Mouse (Mus musculus): ENCODE measurements around the gene Mtmr11. TPM values are rescaled to one million over a fixed set of nuclear protein-coding genes. Genes with fewer than 3 reads are reported as not detected.
"Not testable (repeated sequence)": the region's sequence is repeated elsewhere in the genome, so short reads cannot be mapped to it uniquely, and the experiment has no call there.

The Mtmr11 gene
- polyA plus RNA-seq, 1 experiment from 2014 or later = 2.7 TPM

DNA sequence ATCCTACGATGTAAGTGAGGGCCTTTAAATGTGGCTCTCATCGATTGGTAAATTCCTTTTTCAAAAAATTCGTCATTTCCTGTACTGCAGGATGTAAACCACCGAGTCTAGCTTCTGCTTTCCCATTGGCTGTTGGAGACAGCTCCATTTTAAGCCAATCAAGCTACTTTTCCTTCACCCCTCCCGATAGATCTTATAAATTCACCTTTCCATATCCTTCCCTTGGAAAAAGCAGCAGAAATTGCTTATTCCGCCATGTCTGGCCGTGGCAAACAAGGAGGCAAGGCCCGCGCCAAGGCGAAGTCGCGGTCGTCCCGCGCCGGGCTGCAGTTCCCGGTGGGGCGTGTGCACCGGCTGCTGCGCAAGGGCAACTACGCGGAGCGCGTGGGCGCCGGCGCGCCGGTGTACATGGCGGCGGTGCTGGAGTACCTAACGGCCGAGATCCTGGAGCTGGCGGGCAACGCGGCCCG is 57.9 kb downstream of the Mtmr11 start, which contains the start of the genes Bola1 and Hist2h2ab:
Gene Bola1 (minus strand): TSS at position 49 of the 470 bp plus-strand sequence.
Gene Hist2h2ab (plus strand): TSS at position 205 of the 470 bp plus-strand sequence.
- H3K4me2 ChIP-seq (ENCODE audit: low read depth, low read length) = peak within 1 kb of the TSS; percentile 70
- TF ChIP-seq CTCF (IDR thresholded peaks at IDR 0.05; ENCODE audit: low read depth) (no peak), EP300 (IDR thresholded peaks at IDR 0.05; ENCODE audit: low read depth) (peak; percentile 45; the same call in 1 of the 2 replicates)

DNA sequence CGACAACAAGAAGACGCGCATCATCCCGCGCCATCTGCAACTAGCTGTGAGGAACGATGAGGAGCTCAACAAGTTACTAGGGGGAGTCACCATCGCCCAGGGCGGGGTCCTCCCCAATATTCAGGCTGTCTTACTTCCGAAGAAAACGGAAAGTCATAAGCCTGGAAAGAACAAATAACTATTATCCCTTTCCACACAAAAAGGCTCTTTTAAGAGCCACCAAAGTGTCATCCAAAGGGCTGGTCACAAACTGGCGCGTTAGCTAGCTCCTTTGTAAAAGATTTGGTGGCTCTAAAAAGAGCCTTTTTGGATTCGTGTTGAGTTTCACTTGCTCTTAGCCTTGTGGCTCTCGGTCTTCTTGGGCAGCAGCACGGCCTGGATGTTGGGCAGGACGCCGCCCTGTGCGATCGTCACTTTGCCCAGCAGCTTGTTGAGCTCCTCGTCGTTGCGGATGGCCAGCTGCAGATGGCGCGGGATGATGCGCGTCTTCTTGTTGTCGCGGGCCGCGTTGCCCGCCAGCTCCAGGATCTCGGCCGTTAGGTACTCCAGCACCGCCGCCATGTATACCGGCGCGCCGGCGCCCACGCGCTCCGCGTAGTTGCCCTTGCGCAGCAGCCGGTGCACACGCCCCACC is 58.4 kb downstream of the Mtmr11 start:
- not testable (repeated sequence) for H3K36me3 ChIP-seq (replicated peaks; ENCODE audit: insufficient read depth, low read length); ATAC-seq; H3K9me3 ChIP-seq (ENCODE audit: low read length); H3K27me3 ChIP-seq (ENCODE audit: insufficient read depth, low read length)
- peak overlapping the region; percentile 99 for H3K27ac ChIP-seq (ENCODE audit: low read depth)
- DNase-seq = peak; percentile 62
- WGBS (ENCODE audit: insufficient replicate concordance) = 0% methylated on average over 23 of the region's 47 CpGs
- H3K4me3 ChIP-seq (ENCODE audit: low read depth, low read length) = peak overlapping the region; percentile 67
- peak overlapping the region; percentile 70 for H3K4me2 ChIP-seq (ENCODE audit: low read depth, low read length)
- H3K4me1 ChIP-seq (ENCODE audit: insufficient read depth) = peaks cover 45% of the 10 kb centered on the region
- H3K9ac ChIP-seq (replicated peaks) = peak overlapping the region; percentile 93

More for the DNA sequence above, 57.9 kb downstream of the Mtmr11 start, which contains the start of the genes Bola1 and Hist2h2ab:
- H3K27ac ChIP-seq (ENCODE audit: low read depth) = peak within 1 kb of the TSS; percentile 99
- no peaks in the 10 kb centered on the region for H3K27me3 ChIP-seq (ENCODE audit: insufficient read depth, low read length)
- peak; percentile 79 for DNase-seq
- no peaks in the 10 kb centered on the region for H3K36me3 ChIP-seq (replicated peaks; ENCODE audit: insufficient read depth, low read length)
- no peaks in the 10 kb centered on the region for H3K9me3 ChIP-seq (ENCODE audit: low read length)
- ATAC-seq = peak; percentile 62
- peak within 1 kb of the TSS; percentile 93 for H3K9ac ChIP-seq (replicated peaks)
- under 1% methylated on average over 37 of the region's 37 CpGs for WGBS (ENCODE audit: insufficient replicate concordance)
- peak within 1 kb of the TSS; percentile 67 for H3K4me3 ChIP-seq (ENCODE audit: low read depth, low read length)
- peaks cover 40% of the 10 kb centered on the region for H3K4me1 ChIP-seq (ENCODE audit: insufficient read depth)

DNA sequence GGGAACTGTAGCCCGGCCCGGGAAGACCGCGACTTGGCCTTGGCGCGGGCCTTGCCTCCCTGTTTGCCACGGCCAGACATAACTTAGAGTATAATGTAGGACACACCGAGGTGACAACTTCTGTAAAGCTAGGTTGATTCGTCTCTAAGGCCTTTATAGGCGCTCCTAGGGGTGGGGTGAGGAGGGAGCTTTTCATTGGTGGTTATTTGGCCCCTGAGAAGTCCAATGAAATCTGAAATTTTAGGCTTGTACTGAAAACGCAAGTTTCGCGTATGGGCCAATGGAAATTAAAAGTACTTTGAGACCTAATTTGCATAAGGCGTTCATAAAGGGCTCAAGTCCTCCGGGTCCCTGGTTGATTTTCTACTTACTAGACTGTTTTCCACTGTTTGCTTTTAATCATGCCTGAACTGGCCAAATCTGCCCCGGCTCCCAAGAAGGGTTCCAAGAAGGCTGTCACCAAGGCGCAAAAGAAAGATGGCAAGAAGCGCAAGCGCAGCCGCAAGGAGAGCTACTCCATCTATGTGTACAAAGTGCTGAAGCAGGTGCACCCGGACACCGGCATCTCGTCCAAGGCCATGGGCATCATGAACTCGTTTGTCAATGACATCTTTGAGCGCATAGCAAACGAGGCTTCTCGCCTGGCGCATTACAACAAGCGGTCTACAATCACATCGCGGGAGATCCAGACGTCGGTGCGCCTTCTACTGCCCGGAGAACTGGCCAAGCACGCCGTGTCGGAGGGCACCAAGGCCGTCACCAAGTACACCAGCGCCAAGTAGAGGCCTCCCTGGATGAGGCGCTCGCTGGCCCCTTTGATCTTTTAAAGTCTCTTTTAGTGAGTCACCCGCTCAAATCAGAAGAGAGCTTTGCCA is 59.2 kb downstream of the Mtmr11 start, which contains the start of the genes Hist2h2ac and Hist2h2be:
Gene Hist2h2ac (minus strand): TSS at position 116 of the 875 bp plus-strand sequence.
Gene Hist2h2be (plus strand): TSS at position 355 of the 875 bp plus-strand sequence.
- Histone ChIP-seq H3K4me2 (ENCODE audit: low read depth, low read length) (peak within 1 kb of the TSS; percentile 70), H3K36me3 (replicated peaks; ENCODE audit: insufficient read depth, low read length) (no peaks in the 10 kb centered on the region), H3K4me1 (ENCODE audit: insufficient read depth) (peaks cover 45% of the 10 kb centered on the region), H3K27me3 (ENCODE audit: insufficient read depth, low read length) (no peaks in the 10 kb centered on the region), H3K9me3 (ENCODE audit: low read length) (no peaks in the 10 kb centered on the region), H3K9ac (replicated peaks) (peak within 1 kb of the TSS; percentile 93), H3K4me3 (ENCODE audit: low read depth, low read length) (peak within 1 kb of the TSS; percentile 67), H3K27ac (ENCODE audit: low read depth) (peak within 1 kb of the TSS; percentile 99)
- peak; percentile 88 for TF ChIP-seq EP300 (IDR thresholded peaks at IDR 0.05; ENCODE audit: low read depth)
- TF ChIP-seq CTCF (IDR thresholded peaks at IDR 0.05; ENCODE audit: low read depth) = 0 out of 2 replicates have a peak, but pooled peaks have one; percentile 1
- DNase-seq = peak; percentile 88
- 1% methylated on average over 43 of the region's 43 CpGs for WGBS (ENCODE audit: insufficient replicate concordance)
- peak; percentile 88 for ATAC-seq

Small RNA genes lying within 50 kb of the gene (microRNA-seq; reads per million reads assigned to microRNA genes)
- not detected for gene Gm44492

Other genes starting within 250 kb of the Mtmr11 start
- 92.0 and 98.4 TPM in 2 replicates for gene Anp32e, start 232.8 kb upstream of the Mtmr11 start, polyA plus RNA-seq (2015; fragmentation: Nextera tagmentation; extraction: Ambion mirVana)
- gene Plekho1, start 166.0 kb upstream of the Mtmr11 start, polyA plus RNA-seq (2015; fragmentation: Nextera tagmentation; extraction: Ambion mirVana) = 10.7 and 11.7 TPM in 2 replicates
- 11.3 and 12.5 TPM in 2 replicates for gene Vps45, start 103.5 kb upstream of the Mtmr11 start, polyA plus RNA-seq (2015; fragmentation: Nextera tagmentation; extraction: Ambion mirVana)
- 7.4 and 7.9 TPM in 2 replicates for gene Otud7b, start 57.5 kb upstream of the Mtmr11 start, polyA plus RNA-seq (2015; fragmentation: Nextera tagmentation; extraction: Ambion mirVana)
- gene Sf3b4, start 10.3 kb downstream of the Mtmr11 start, polyA plus RNA-seq (2015; fragmentation: Nextera tagmentation; extraction: Ambion mirVana) = 38.6 and 41.1 TPM in 2 replicates
- 0.08 and 0.09 TPM in 2 replicates for gene Sv2a, start 19.1 kb downstream of the Mtmr11 start, polyA plus RNA-seq (2015; fragmentation: Nextera tagmentation; extraction: Ambion mirVana)
- 49.2 and 49.3 TPM in 2 replicates for gene Bola1, start 57.7 kb downstream of the Mtmr11 start, polyA plus RNA-seq (2015; fragmentation: Nextera tagmentation; extraction: Ambion mirVana)
- gene Hist2h2ab, start 57.9 kb downstream of the Mtmr11 start, polyA plus RNA-seq (2015; fragmentation: Nextera tagmentation; extraction: Ambion mirVana) = 0.46 TPM in 1 of 2 replicates, not detected in the other
- gene Hist2h2ac, start 58.9 kb downstream of the Mtmr11 start, polyA plus RNA-seq (2015; fragmentation: Nextera tagmentation; extraction: Ambion mirVana) = 9.4 and 13.8 TPM in 2 replicates
- 4.1 and 4.9 TPM in 2 replicates for gene Hist2h2be, start 59.1 kb downstream of the Mtmr11 start, polyA plus RNA-seq (2015; fragmentation: Nextera tagmentation; extraction: Ambion mirVana)
- gene Hist2h3c2, start 77.1 kb downstream of the Mtmr11 start, polyA plus RNA-seq (2015; fragmentation: Nextera tagmentation; extraction: Ambion mirVana) = 5.0 and 8.1 TPM in 2 replicates
- gene Hist2h2aa2, start 78.3 kb downstream of the Mtmr11 start, polyA plus RNA-seq (2015; fragmentation: Nextera tagmentation; extraction: Ambion mirVana) = 224 and 229 TPM in 2 replicates
- gene Hist2h2aa1, start 83.5 kb downstream of the Mtmr11 start, polyA plus RNA-seq (2015; fragmentation: Nextera tagmentation; extraction: Ambion mirVana) = 107 and 123 TPM in 2 replicates
- gene Hist2h3c1, start 84.7 kb downstream of the Mtmr11 start, polyA plus RNA-seq (2015; fragmentation: Nextera tagmentation; extraction: Ambion mirVana) = 0.78 and 1.5 TPM in 2 replicates
- 40.3 and 56.7 TPM in 2 replicates for gene Hist2h4, start 101.3 kb downstream of the Mtmr11 start, polyA plus RNA-seq (2015; fragmentation: Nextera tagmentation; extraction: Ambion mirVana)
- gene Hist2h3b, start 106.7 kb downstream of the Mtmr11 start, polyA plus RNA-seq (2015; fragmentation: Nextera tagmentation; extraction: Ambion mirVana) = 56.1 and 84.5 TPM in 2 replicates
- gene Hist2h2bb, start 107.7 kb downstream of the Mtmr11 start, polyA plus RNA-seq (2015; fragmentation: Nextera tagmentation; extraction: Ambion mirVana) = 9.4 and 11.0 TPM in 2 replicates
- gene Fcgr1, start 132.0 kb downstream of the Mtmr11 start, polyA plus RNA-seq (2015; fragmentation: Nextera tagmentation; extraction: Ambion mirVana) = 6.2 and 8.7 TPM in 2 replicates

Data from liver, postnatal 0 days (tissue).